Mouse (Mus musculus) subcutaneous adipose tissue, adult 2 months (tissue): ENCODE results near the gene Alg1. TPM values are rescaled to one million over a fixed set of nuclear protein-coding genes. Genes with fewer than 3 reads are reported as not detected.

Experiments used
- polyA plus RNA-seq: library from polyadenylated mRNA; depleted of rRNA; stranded (reverse); fragments of >200 nt; gene quantifications from 2 replicates; pipeline ENCODE4 v1.2.3, GENCODE M21; 2012; ENCODE audit warnings: low replicate concordance; rRNA removed

The Alg1 gene
- 58.4 and 69.8 TPM in 2 replicates for polyA plus RNA-seq

DNA sequence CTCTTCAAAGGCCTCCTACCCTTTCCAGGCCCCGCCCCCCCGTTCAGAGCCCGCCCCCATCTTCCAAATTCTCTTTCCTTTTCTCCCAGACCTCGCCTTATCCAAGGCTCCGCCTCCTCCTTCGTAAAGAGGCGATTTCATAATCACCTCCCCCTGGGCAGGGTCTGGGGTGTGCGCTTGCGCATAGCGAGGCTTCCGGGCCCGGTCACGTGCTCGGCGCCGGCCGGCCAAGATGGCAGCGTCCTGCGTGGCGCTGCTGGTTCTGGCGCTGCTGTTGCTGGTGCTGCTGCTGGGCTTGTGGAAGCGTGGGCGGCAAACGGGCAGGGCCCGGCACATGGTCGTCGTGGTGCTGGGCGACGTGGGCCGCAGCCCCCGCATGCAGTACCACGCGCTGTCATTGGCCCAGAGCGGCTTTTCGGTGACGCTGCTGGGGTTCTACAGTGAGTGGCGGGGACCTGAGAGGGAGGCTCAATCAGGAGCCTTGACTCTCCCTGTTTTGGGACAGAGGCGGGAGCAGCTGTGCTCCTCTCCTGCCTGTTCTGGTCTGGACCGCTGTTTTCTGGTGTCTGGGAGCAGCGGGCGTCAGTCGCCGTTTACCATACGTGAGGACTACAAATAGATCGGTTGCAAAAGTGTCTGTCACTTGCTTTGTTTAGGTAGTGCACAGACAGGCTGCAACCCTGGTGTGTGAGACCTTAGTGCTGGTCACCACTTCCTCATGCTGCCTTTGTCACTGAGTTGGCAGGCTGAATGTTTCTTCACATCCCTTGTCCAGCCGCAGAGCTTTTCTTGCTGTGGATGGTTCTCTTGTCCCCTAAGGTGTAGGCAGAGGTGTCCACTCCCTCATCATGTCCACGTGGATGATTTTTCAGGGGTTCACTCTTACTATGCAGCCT lies at the start of gene Alg1:
Gene Alg1 (plus strand): TSS at position 204 of the 896 bp plus-strand sequence.

DNA sequence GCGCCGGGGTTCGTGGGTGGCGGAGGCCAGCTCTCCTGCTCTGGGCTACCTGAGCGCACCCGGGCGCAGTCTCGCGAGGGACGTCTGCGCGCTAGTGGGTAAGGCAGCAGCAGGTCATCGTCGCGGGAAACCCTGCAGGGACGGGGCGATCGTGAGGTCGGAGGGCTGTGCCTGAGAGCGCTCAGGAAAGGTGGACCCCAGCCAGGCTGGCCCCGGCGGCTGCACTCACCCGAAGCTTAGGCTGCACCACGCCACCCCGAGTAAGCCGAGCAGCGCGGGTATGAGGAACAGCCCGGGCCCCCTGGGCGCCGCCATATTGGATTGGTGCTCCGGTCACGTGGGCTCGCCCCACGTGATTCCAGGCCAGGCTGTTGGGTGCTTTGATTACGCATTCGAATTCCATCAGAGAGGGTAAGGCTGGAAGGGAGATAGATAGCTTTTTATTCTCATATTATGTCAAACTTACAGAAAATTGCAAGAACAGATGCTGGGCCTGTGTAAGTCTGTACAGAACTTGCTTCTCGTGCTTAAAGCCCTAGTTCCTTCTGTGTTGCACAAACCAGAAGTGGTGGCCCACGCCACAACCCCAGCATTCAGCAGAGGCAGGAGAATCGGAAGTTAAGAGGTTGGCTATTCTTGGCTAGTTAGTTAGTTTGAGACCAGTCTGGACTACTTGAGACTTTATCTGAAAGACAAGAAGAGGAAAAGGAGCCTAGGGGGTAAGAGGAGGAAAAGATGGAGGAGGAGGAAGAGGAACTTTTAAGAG lies 29.6 kb upstream of the Alg1 start, which contains the start of gene Nagpa:
Gene Nagpa (minus strand): TSS at position 345 of the 766 bp plus-strand sequence.

DNA sequence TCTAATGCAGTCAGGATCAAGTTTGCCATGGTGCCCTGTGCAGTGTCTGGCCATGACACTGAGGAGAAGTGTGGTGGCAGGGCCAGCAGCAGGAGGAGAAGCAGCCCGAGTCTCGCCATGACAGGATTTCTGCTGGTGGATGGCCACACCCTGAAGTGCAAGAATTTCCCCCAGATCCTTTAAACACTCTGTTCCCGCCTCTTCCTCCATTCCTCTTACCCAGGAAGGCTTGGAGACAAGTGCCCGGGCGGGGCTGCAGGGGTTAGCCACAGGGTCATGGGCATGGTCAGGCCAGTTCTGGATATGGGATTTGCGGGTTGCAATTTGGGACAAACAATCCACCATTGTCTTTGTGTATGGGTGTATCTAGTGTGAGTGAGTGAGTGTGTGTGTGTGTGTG lies 11.3 kb upstream of the Alg1 start, which contains the start of gene AU021092:
Gene AU021092 (minus strand): TSS at position 160 of the 400 bp plus-strand sequence.

DNA sequence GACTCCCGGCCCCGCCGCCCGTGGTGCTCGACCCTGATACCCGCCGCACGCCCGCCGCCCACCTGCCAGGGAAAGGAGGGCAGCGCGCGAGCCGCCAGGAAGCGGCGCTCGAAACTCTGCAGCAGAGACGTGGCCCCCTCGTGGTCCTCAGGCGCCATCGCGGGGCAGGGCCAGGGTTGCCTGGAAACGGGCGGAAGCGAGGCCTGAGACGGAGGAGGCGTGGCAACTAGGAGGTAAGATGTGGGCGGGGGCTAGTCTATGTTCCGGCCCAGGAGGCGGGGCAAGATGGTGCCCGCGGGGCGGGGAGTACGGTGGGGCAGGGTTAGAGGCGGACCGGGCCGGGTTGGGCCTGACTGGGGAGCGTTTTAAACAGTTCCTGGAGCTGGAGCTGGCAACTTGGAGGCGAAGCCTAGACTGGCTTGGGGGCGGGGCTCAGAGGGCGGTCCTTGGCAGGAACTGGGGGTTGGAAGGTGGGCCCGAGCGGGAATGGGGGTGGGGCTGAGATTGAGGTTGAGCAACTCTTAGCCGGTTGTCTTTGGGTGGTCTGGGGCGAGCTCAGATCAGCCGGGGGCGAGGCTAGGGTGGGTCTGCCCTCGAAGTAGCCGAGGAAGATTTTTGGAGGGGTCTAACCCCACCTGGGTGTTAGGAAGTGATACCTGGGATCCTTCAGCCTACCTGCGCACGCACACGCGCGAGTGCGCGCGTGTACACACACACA lies 22.5 kb downstream of the Alg1 start, which contains the start of gene Eef2kmt:
Gene Eef2kmt (minus strand): TSS at position 205 of the 718 bp plus-strand sequence.

Other genes with a start within 250 kb of the Alg1 start
- gene Sept12, start 235.8 kb upstream of the Alg1 start, polyA plus RNA-seq = not detected in 2 replicates
- 20.9 TPM in 1 of 2 replicates, not detected in the other for gene Smim22, start 226.3 kb upstream of the Alg1 start, polyA plus RNA-seq
- gene Rogdi, start 220.1 kb upstream of the Alg1 start, polyA plus RNA-seq = 94.1 and 95.1 TPM in 2 replicates
- gene Glyr1, start 183.8 kb upstream of the Alg1 start, polyA plus RNA-seq = 71.6 and 83.7 TPM in 2 replicates
- gene Ubn1, start 183.6 kb upstream of the Alg1 start, polyA plus RNA-seq = 34.5 and 48.9 TPM in 2 replicates
- 0.59 and 4.5 TPM in 2 replicates for gene Ppl, start 101.2 kb upstream of the Alg1 start, polyA plus RNA-seq
- 0.23 and 0.49 TPM in 2 replicates for gene Sec14l5, start 86.5 kb upstream of the Alg1 start, polyA plus RNA-seq
- gene Nagpa, start 29.6 kb upstream of the Alg1 start, polyA plus RNA-seq = 41.9 and 44.5 TPM in 2 replicates
- gene AU021092, start 11.3 kb upstream of the Alg1 start, polyA plus RNA-seq = 11.5 and 39.4 TPM in 2 replicates
- 66.8 and 96.4 TPM in 2 replicates for gene Eef2kmt, start 22.4 kb downstream of the Alg1 start, polyA plus RNA-seq